Mouse (Mus musculus) forebrain, embryonic 13.5 days (tissue): Measurements from ENCODE around the gene Dpf3. TPM values are rescaled to one million over a fixed set of nuclear protein-coding genes. Genes with fewer than 3 reads are reported as not detected.
A peak's percentile ranks its signal among the peaks of the same experiment; 100 is the strongest.

Source experiments
- ATAC-seq: fragments of 200-750 bp; cut with Nextera tagmentation; 2 replicates; pipeline ENCODE4 v1.8.0; 2017
- H3K27ac ChIP-seq: fragments of 300-500 bp; sonication (generic); 2 replicates; pipeline ENCODE4 v1.5.1; 2015; ENCODE audit warnings: inconsistent platforms, mild to moderate bottlenecking, moderate library complexity
- H3K27me3 ChIP-seq: fragments of 300-500 bp; sonication (generic); 2 replicates; pipeline ENCODE4 v1.6.1; 2015; ENCODE audit warnings: mild to moderate bottlenecking, inconsistent platforms
- H3K36me3 ChIP-seq: fragments of 300-500 bp; sonication (generic); 2 replicates; pipeline ENCODE4 v1.6.1; 2015; ENCODE audit warnings: mild to moderate bottlenecking, inconsistent platforms; ENCODE audit not compliant: poor library complexity, severe bottlenecking
- H3K4me1 ChIP-seq: fragments of 300-500 bp; sonication (generic); 2 replicates; pipeline ENCODE4 v1.6.1; 2015; ENCODE audit warnings: inconsistent platforms
- H3K4me2 ChIP-seq: fragments of 300-500 bp; sonication (generic); 2 replicates; pipeline ENCODE4 v1.6.1; 2015; ENCODE audit warnings: inconsistent platforms, mild to moderate bottlenecking, moderate library complexity
- H3K4me3 ChIP-seq: fragments of 300-500 bp; sonication (generic); 2 replicates; pipeline ENCODE4 v1.5.1; 2015; ENCODE audit warnings: mild to moderate bottlenecking, inconsistent platforms
- H3K9ac ChIP-seq: fragments of 300-500 bp; sonication (generic); 2 replicates; pipeline ENCODE4 v1.6.1; 2015; ENCODE audit warnings: mild to moderate bottlenecking, inconsistent platforms
- H3K9me3 ChIP-seq: fragments of 300-500 bp; sonication (generic); replicated peaks from 2 replicates; pipeline ENCODE4 v1.6.1; 2016; ENCODE audit warnings: inconsistent platforms
- WGBS: fragments of 180-500 bp; shearing (Covaris S2); methylation state at CpG from one replicate; pipeline ENCODE4 v1.1.7; 2015; 5-methylcytosine and 5-hydroxymethylcytosine counted together
- polyA plus RNA-seq: library from polyadenylated mRNA; unstranded; fragments of >200 nt; fragmentation: Nextera tagmentation; extraction: Ambion mirVana; gene quantifications from 2 replicates; pipeline ENCODE4 v1.2.1, GENCODE M21; 2015

Gene Dpf3
- polyA plus RNA-seq, 1 experiment from 2014 or later = 9.0 TPM

DNA sequence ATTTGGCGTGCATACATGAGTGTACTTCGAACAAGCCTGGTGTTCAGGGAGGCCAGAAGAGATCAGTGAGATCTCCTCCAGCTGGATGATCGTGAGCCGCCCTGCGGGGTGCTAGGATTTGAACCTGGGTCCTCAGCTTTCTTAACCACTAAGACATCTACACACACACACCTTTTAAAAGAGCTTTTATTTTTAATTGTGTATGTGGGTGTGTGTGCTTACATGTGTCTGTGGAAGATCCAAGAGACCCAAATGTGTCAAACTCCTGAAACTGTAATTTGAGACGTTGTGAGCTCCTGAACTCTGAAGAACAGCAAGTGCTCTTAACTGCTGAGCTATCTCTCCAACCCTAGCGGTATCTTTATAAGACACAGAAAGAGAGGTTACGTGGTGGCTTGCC is 33.6 kb upstream of the Dpf3 start:
- H3K4me1 ChIP-seq = peaks cover 14% of the 10 kb centered on the region
- peaks cover 2% of the 10 kb centered on the region; the same call in 1 of the 2 replicates for H3K36me3 ChIP-seq
- 56% methylated on average over 8 of the region's 8 CpGs for WGBS
- peak overlapping the region; percentile 57 for H3K4me3 ChIP-seq
- ATAC-seq = no peak
- no peaks in the 10 kb centered on the region for H3K27me3 ChIP-seq
- H3K9me3 ChIP-seq = no peaks in the 10 kb centered on the region
- H3K9ac ChIP-seq = peak overlapping the region; percentile 68; the same call in 1 of the 2 replicates
- H3K4me2 ChIP-seq = peak overlapping the region; percentile 64
- no peak overlapping the region for H3K27ac ChIP-seq

DNA sequence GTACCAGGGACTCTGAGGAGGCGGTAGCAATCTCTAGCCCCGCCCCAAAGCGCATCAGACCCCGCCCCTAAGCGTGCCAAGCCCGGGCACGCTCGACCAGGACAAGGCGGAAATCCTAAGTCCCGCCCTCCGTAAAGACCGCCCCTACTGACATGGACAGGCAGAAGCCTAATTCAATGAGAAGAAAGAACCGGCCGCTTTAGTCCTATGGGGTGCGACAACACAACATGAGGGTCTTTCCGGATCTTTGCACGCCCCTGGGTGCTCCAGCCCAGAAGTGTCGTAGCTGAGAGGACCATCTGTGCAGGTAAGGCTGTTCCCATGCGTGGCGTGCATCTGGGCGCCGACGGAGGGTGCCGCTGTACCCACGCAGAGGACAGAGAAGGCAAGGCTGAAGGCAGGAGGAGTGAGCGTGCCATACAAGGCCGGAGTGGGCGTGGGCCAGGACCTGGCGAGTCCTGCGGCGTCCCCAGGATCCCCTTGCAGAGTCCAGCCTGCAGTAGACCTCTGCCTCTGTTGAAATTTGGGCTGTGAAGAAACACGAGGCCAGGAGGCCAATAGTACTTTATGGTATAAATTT is 32.9 kb upstream of the Dpf3 start, which contains the start of gene Dcaf4:
TSS of gene Dcaf4 (plus strand) at position 156 of the 580 bp plus-strand sequence.
- H3K4me3 ChIP-seq = peak within 1 kb of the TSS; percentile 57
- H3K36me3 ChIP-seq = no peaks in the 10 kb centered on the region
- under 1% methylated on average over 32 of the region's 32 CpGs for WGBS
- H3K27ac ChIP-seq = peak within 1 kb of the TSS; percentile 15; the same call in 1 of the 2 replicates
- H3K4me2 ChIP-seq = peak within 1 kb of the TSS; percentile 64
- H3K9ac ChIP-seq = peak within 1 kb of the TSS; percentile 68
- no peaks in the 10 kb centered on the region for H3K27me3 ChIP-seq
- H3K4me1 ChIP-seq = peaks cover 14% of the 10 kb centered on the region
- H3K9me3 ChIP-seq = no peaks in the 10 kb centered on the region
- ATAC-seq = peak; percentile 99

DNA sequence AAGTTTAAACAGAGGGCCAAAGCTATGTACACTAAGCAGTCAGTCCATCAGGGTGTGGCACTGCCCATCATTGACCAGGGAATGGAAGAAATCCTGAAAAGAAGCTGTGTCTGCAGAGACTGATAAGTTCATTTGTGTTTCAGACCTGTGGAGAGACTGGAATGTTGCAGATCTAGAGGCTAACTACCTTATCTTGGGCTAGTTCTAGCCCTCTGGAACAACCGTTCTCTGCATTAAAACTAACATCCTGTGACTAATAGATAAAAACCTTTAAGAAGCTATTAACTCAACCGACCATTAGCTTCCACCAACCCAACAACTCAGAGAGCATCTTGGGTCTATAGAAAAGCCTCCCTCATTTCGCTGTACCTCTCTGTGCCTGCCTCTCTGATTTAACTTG is 30.1 kb upstream of the Dpf3 start:
- 89% methylated on average over 3 of the region's 3 CpGs for WGBS
- no peak overlapping the region for H3K4me3 ChIP-seq
- no peaks in the 10 kb centered on the region for H3K9me3 ChIP-seq
- no peak overlapping the region for H3K9ac ChIP-seq
- ATAC-seq = no peak
- no peaks in the 10 kb centered on the region for H3K27me3 ChIP-seq
- no peak overlapping the region for H3K27ac ChIP-seq
- no peak overlapping the region for H3K4me2 ChIP-seq
- peaks cover 33% of the 10 kb centered on the region for H3K4me1 ChIP-seq
- no peaks in the 10 kb centered on the region for H3K36me3 ChIP-seq

DNA sequence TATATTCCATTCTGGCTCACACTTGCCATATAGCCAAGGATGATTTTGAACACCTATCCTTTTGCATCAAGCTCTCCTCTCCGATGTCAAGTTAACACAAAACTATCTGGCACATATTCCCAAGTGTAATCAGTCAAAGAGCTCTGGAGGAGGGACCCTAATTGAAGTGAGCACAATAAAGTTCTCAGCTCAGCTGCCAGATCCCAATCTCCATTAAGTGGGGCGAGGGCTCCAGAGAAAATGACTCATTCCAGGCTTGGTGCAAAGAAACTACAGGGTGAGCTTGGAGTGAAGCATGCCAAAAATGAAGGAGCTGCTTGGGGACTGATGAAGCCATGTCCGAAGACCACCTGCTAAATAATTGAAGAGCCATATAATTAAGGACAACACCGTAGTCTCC is 26.7 kb upstream of the Dpf3 start:
- H3K9me3 ChIP-seq = no peaks in the 10 kb centered on the region
- peaks cover 24% of the 10 kb centered on the region for H3K4me1 ChIP-seq
- ATAC-seq = 0 out of 2 replicates have a peak, but pooled peaks have one; percentile 26
- 34% methylated on average over 4 of the region's 4 CpGs for WGBS
- peak overlapping the region; percentile 14; the same call in 1 of the 2 replicates for H3K27ac ChIP-seq
- H3K9ac ChIP-seq = no peak overlapping the region
- no peaks in the 10 kb centered on the region for H3K27me3 ChIP-seq
- H3K4me3 ChIP-seq = no peak overlapping the region
- no peaks in the 10 kb centered on the region for H3K36me3 ChIP-seq
- H3K4me2 ChIP-seq = no peak overlapping the region

DNA sequence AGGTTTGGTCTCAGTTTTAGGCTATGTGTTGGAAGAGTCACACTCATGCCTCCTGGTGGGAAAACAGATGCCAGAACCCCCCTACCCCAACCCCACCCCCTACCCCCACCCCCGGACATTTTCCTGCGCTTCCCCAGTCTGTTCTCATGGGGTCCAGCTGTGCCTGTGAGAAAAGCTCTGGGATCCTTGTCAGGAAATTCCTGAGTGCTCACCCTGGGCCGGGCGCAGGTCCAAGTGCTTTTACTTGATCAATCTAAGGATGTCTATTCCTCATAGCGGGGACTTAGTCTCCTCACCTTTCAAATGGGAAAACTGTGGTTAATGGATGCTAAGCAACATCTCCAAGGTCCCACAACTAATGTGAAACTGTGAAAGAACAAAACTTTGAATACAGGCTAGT is 25.7 kb upstream of the Dpf3 start:
- H3K4me3 ChIP-seq = no peak overlapping the region
- H3K27ac ChIP-seq = peak overlapping the region; percentile 73
- H3K9ac ChIP-seq = no peak overlapping the region
- H3K36me3 ChIP-seq = no peaks in the 10 kb centered on the region
- H3K4me1 ChIP-seq = peaks cover 24% of the 10 kb centered on the region
- H3K4me2 ChIP-seq = peak overlapping the region; percentile 15; the same call in 1 of the 2 replicates
- H3K9me3 ChIP-seq = no peaks in the 10 kb centered on the region
- WGBS = 22% methylated on average over 5 of the region's 5 CpGs
- H3K27me3 ChIP-seq = no peaks in the 10 kb centered on the region
- peak; percentile 81 for ATAC-seq

DNA sequence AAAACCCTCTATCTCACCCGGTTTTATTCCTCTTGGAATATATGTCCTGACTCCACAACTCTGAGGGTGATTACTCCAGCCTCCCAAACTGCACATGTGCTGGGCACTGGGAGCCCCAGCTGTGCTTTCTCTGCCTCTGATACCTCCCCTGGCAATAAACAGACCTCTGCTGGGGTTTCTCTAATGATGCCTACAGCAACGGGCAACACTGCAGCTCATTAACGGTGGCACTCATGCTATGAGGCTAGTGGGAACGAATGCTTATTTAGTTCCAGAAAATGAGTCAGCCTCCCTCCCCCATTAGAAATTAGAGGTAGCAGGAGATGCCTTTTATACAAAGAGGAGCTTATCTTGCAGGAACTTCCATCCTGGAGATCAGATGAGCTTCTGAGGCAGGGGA is 25.3 kb upstream of the Dpf3 start:
- H3K9ac ChIP-seq = no peak overlapping the region
- H3K4me2 ChIP-seq = 0 out of 2 replicates have a peak overlapping the region, but pooled peaks have one; percentile 15
- H3K4me3 ChIP-seq = no peak overlapping the region
- H3K27ac ChIP-seq = peak overlapping the region; percentile 73; the same call in 1 of the 2 replicates
- no peaks in the 10 kb centered on the region for H3K9me3 ChIP-seq
- H3K36me3 ChIP-seq = no peaks in the 10 kb centered on the region
- WGBS = 19% methylated on average over 4 of the region's 4 CpGs
- ATAC-seq = peak; percentile 81
- H3K27me3 ChIP-seq = no peaks in the 10 kb centered on the region
- H3K4me1 ChIP-seq = peaks cover 24% of the 10 kb centered on the region

DNA sequence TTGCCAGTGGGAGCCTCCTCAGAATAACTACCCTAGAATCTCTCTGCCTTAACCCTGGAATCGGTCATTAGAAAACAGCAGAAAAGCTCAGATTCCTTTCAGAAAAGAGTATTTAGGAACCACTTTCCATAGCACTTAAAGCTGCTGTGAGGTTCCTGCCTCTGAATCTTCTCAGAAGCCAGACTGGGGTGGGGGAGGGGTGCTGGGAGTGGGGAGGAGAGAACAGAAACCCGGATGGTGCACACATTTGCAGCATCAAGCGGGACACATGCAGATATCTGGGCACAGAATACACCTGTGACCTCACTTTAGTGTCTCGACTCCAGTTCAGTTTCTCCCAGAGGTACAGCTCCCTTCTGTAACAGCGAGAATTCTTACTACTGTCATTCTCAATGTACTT is 23.1 kb upstream of the Dpf3 start:
- Histone ChIP-seq H3K27ac (no peak overlapping the region), H3K4me1 (peaks cover 24% of the 10 kb centered on the region), H3K4me2 (no peak overlapping the region), H3K36me3 (no peaks in the 10 kb centered on the region), H3K4me3 (no peak overlapping the region), H3K9ac (no peak overlapping the region), H3K27me3 (no peaks in the 10 kb centered on the region), H3K9me3 (no peaks in the 10 kb centered on the region)
- ATAC-seq = no peak
- WGBS = 83% methylated on average over 5 of the region's 5 CpGs

DNA sequence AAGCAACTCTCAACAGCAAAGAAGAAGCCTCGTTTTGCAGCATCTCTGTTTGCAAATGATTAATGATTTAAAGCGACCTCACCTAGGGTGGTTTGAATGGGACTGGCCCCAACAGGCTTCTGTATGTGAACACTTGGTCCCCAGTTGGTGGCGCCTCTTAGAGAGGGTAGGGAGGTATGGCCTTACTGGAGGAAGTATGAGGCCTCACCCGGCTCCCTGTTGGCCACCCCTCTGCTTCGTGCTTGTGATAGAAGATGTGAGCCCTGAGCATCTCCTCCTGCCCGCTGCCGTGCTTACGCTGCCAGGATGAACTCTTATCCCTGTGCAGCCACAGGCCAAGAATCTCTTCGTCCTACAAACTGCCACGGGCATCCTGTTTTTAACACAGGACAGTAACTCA is 19.0 kb upstream of the Dpf3 start:
- Histone ChIP-seq H3K9me3 (no peaks in the 10 kb centered on the region), H3K4me1 (no peaks in the 10 kb centered on the region), H3K36me3 (no peaks in the 10 kb centered on the region), H3K4me2 (no peak overlapping the region), H3K27me3 (no peaks in the 10 kb centered on the region), H3K9ac (no peak overlapping the region), H3K4me3 (no peak overlapping the region), H3K27ac (no peak overlapping the region)
- WGBS = 82% methylated on average over 10 of the region's 10 CpGs
- no peak for ATAC-seq

DNA sequence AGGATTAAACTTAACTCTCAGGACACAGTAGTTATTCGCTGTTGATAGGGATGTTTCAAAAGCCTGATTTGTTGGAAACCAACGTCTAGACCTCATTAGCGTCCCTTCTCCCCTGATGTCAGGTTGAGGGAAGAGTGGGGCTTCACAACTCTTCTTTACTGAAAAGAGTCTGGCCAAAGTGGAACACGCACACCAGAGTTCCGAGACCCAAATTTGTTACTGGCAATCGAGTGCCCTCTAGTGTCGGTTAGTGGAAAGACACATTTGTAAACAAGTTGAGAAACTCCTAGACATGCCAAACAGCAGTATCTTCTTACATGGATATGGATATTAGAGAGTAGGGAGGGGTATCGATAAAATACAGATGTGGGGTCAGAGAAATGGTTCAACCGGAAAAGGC is 14.7 kb upstream of the Dpf3 start:
- ATAC-seq = 0 out of 2 replicates have a peak, but pooled peaks have one; percentile 6
- H3K9me3 ChIP-seq = no peaks in the 10 kb centered on the region
- no peaks in the 10 kb centered on the region for H3K4me1 ChIP-seq
- H3K27ac ChIP-seq = no peak overlapping the region
- H3K9ac ChIP-seq = no peak overlapping the region
- WGBS = 7% methylated on average over 9 of the region's 9 CpGs
- H3K27me3 ChIP-seq = no peaks in the 10 kb centered on the region
- no peak overlapping the region for H3K4me3 ChIP-seq
- no peaks in the 10 kb centered on the region for H3K36me3 ChIP-seq
- H3K4me2 ChIP-seq = no peak overlapping the region

DNA sequence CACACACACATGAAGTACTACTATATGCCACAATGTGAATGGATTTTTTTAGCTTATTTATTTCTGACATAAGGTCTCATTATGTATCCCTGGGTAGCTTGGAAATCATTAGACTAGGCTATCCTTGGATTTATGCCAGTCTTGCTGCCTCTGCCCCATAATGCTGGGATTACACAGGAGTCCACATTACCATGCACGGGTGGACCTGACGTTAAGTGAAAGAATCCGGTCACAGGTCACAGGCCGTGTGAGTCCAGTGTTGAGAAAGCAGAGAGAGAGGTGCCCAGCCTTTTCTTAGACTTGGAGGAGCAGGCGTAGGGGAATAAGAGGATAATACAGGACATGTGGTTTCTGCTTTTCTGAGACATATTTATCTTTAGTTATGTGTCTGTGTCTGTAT is 11.7 kb upstream of the Dpf3 start:
- no peaks in the 10 kb centered on the region for H3K36me3 ChIP-seq
- ATAC-seq = no peak
- WGBS = 78% methylated on average over 5 of the region's 5 CpGs

DNA sequence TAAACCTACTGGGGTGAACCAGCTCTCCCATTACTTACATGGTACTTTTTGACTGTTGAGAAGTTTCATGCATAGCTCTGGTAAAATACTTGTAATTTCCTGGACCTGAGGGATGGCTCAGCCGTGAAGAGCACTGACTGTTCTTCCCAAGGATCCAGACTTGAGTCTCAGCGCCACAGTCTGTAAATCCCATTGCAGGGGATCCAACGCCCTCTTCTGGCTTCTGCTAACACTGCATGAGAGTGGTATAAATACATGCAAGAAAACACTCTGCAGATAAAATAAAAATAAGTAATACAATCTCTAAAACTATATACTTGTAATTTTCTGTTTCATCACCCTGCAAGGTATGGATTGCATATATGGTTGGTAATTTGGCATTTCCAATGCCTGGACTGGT is 10.4 kb upstream of the Dpf3 start:
- WGBS = 81% methylated on average over 3 of the region's 3 CpGs
- Histone ChIP-seq H3K36me3 (no peaks in the 10 kb centered on the region), H3K9me3 (no peaks in the 10 kb centered on the region), H3K27me3 (no peaks in the 10 kb centered on the region), H3K27ac (no peak overlapping the region), H3K4me2 (no peak overlapping the region), H3K4me1 (no peaks in the 10 kb centered on the region), H3K4me3 (no peak overlapping the region), H3K9ac (no peak overlapping the region)
- ATAC-seq = no peak

More for the DNA sequence above, 11.7 kb upstream of the Dpf3 start:
- no peak overlapping the region for H3K4me3 ChIP-seq
- no peaks in the 10 kb centered on the region for H3K9me3 ChIP-seq
- H3K4me1 ChIP-seq = no peaks in the 10 kb centered on the region
- H3K4me2 ChIP-seq = no peak overlapping the region
- no peaks in the 10 kb centered on the region for H3K27me3 ChIP-seq
- H3K27ac ChIP-seq = no peak overlapping the region
- H3K9ac ChIP-seq = no peak overlapping the region

DNA sequence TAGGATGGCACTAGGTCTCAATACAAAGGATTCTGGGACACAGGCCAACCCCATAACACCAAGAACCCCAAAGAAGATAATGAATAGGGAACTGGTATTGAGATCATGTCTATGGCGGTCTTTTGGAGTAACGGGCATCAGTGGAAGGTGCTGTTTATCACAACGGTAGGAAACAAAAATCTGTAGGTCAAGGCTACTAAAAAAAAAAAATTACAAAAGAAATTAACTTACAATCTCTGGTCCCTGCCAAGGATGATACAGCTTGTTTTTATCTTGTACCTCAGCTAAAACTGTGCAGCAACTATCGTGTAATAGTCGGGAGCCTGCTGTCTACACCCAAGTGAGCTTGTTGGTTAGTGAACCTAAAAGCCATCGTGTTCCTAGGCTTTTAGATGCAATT is 9.2 kb upstream of the Dpf3 start:
- no peak for ATAC-seq
- Histone ChIP-seq H3K4me1 (no peaks in the 10 kb centered on the region), H3K4me3 (no peak overlapping the region), H3K36me3 (no peaks in the 10 kb centered on the region), H3K27ac (no peak overlapping the region), H3K9me3 (no peaks in the 10 kb centered on the region), H3K4me2 (no peak overlapping the region), H3K27me3 (no peaks in the 10 kb centered on the region), H3K9ac (no peak overlapping the region)
- 77% methylated on average over 6 of the region's 6 CpGs for WGBS

DNA sequence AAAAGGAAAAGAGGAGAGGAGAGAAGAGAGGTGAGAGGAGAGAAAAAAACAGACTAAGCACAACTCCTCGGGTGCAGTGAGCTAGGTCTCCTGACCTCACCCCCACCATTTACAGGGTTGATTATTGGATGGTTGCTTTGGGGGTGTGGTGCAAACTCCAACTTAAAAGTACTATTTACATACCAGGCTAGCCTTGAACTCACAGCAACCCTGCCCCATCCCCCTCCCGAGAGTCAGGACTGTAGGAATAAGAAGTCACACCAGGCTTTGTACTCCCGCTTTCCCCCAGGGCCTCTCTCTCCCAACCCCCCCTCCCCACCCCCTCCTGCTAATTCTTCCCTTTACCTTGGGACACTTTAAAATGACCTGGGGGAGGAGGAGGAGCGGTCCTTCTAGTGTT is 8.8 kb upstream of the Dpf3 start:
- ATAC-seq = no peak
- Histone ChIP-seq H3K27me3 (no peaks in the 10 kb centered on the region), H3K4me2 (no peak overlapping the region), H3K9ac (no peak overlapping the region), H3K4me3 (no peak overlapping the region), H3K36me3 (no peaks in the 10 kb centered on the region), H3K27ac (no peak overlapping the region), H3K9me3 (0 out of 2 replicates have a peak, but pooled peaks cover 2% of the 10 kb centered on the region), H3K4me1 (no peaks in the 10 kb centered on the region)
- 56% methylated on average over 4 of the region's 4 CpGs for WGBS
